Mouse (Mus musculus) hindbrain, embryonic 11.5 days (tissue): ENCODE results near the gene Calhm5. TPM values are rescaled to one million over a fixed set of nuclear protein-coding genes. Genes with fewer than 3 reads are reported as not detected.

Experiments used
- ATAC-seq: fragments of 200-750 bp; cut with Nextera tagmentation; 2 replicates; pipeline ENCODE4 v1.8.0; 2017; ENCODE audit warnings: mild to moderate bottlenecking, moderate TSS enrichment, moderate library complexity; ENCODE audit not compliant: low FRiP score
- DNase-seq: peaks from one replicate; pipeline ENCODE4 v3.0.0-alpha.2; 2015; ENCODE audit warnings: low spot score
- H3K27ac ChIP-seq: fragments of 300-500 bp; sonication (generic); 2 replicates; pipeline ENCODE4 v1.5.1; 2014; ENCODE audit warnings: mild to moderate bottlenecking, low read depth, low read length
- H3K27me3 ChIP-seq: fragments of 300-500 bp; sonication (generic); 2 replicates; pipeline ENCODE4 v1.6.1; 2014; ENCODE audit warnings: mild to moderate bottlenecking, low read length, moderate library complexity, mixed read lengths; ENCODE audit not compliant: control insufficient read depth, insufficient read depth
- H3K36me3 ChIP-seq: fragments of 300-500 bp; sonication (generic); 2 replicates; pipeline ENCODE4 v1.6.1; 2014; ENCODE audit warnings: mild to moderate bottlenecking, low read length, moderate library complexity, mixed read lengths; ENCODE audit not compliant: control insufficient read depth, insufficient read depth
- H3K4me1 ChIP-seq: fragments of 300-500 bp; sonication (generic); replicated peaks from 2 replicates; pipeline ENCODE4 v1.6.1; 2014; ENCODE audit warnings: low read length, mixed read lengths; ENCODE audit not compliant: control insufficient read depth, insufficient read depth
- H3K4me2 ChIP-seq: fragments of 300-500 bp; sonication (generic); replicated peaks from 2 replicates; pipeline ENCODE4 v1.6.1; 2014; ENCODE audit warnings: mild to moderate bottlenecking, low read depth, low read length
- H3K4me3 ChIP-seq: fragments of 300-500 bp; sonication (generic); 2 replicates; pipeline ENCODE4 v1.5.1; 2014; ENCODE audit warnings: low read depth, low read length
- H3K9ac ChIP-seq: fragments of 300-500 bp; sonication (generic); 2 replicates; pipeline ENCODE4 v1.6.1; 2014; ENCODE audit warnings: low read depth, low read length
- H3K9me3 ChIP-seq: fragments of 300-500 bp; sonication (generic); 2 replicates; pipeline ENCODE4 v1.6.1; 2016; ENCODE audit warnings: low read length; ENCODE audit not compliant: control insufficient read depth
- WGBS: fragments of 180-500 bp; shearing (Covaris S2); extraction: QIAGEN DNeasy Blood & Tissue Kit; methylation state at CpG from one replicate; pipeline ENCODE4 v1.1.7; 2014; 5-methylcytosine and 5-hydroxymethylcytosine counted together
- polyA plus RNA-seq: library from polyadenylated mRNA; unstranded; fragments of >200 nt; fragmentation: Nextera tagmentation; extraction: Ambion mirVana; gene quantifications from 2 replicates; pipeline ENCODE4 v1.2.1, GENCODE M21; 2014

Gene Calhm5
- polyA plus RNA-seq, 1 experiment from 2014 or later = 0.15 TPM

DNA sequence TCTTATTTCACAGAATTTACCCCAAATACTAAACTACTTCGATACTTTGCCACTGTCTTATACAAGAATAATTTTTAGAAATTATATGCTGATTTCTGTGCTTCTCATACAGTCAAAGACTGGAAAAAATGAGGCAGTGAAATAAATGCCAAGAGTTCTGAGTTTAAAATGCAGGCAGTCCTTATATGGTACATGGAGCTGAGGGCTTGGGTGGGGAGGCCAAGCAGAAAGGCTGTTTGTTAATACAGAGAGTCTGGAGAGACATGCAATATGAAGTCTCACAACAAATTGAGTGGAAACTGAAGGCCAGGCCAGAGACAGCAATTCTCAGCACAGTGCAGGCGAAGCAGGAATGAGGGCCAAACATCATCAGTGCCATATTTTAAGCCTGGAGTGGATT, 7.8 kb downstream of the Calhm5 start:
- Histone ChIP-seq H3K27me3 (no peaks in the 10 kb centered on the region), H3K36me3 (no peaks in the 10 kb centered on the region), H3K9ac (no peak overlapping the region), H3K4me1 (no peaks in the 10 kb centered on the region), H3K27ac (no peak overlapping the region), H3K4me3 (no peak overlapping the region), H3K9me3 (no peaks in the 10 kb centered on the region), H3K4me2 (no peak overlapping the region)
- ATAC-seq (no peak), DNase-seq (no peak)
- WGBS = 94% methylated on average over 2 of the region's 2 CpGs

DNA sequence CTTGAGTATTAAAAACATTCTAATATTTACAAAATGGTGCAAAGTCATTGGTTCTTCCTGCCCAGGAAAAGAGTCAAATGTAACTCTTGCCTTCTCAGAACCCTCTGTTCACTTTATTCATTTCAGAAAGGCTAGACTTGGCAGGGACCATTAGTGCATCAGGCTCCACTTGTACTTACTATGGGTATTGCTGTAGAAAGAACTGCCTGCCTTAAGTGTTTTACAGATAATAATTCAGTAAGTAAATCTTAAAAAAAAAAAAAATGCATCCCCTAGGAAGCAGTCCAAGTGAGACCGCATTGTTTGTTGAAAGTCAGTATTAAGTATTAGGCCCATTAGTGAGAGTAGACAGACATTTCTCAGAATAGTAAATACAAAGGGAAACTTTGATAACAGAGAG, 9.8 kb downstream of the Calhm5 start:
- WGBS = 86% methylated on average over 1 of the region's 1 CpGs
- no peak overlapping the region for H3K27ac ChIP-seq
- no peaks in the 10 kb centered on the region for H3K9me3 ChIP-seq
- H3K9ac ChIP-seq = no peak overlapping the region
- no peaks in the 10 kb centered on the region for H3K36me3 ChIP-seq
- H3K4me3 ChIP-seq = no peak overlapping the region
- ATAC-seq (no peak), DNase-seq (no peak)
- H3K27me3 ChIP-seq = no peaks in the 10 kb centered on the region
- H3K4me1 ChIP-seq = no peaks in the 10 kb centered on the region
- no peak overlapping the region for H3K4me2 ChIP-seq

DNA sequence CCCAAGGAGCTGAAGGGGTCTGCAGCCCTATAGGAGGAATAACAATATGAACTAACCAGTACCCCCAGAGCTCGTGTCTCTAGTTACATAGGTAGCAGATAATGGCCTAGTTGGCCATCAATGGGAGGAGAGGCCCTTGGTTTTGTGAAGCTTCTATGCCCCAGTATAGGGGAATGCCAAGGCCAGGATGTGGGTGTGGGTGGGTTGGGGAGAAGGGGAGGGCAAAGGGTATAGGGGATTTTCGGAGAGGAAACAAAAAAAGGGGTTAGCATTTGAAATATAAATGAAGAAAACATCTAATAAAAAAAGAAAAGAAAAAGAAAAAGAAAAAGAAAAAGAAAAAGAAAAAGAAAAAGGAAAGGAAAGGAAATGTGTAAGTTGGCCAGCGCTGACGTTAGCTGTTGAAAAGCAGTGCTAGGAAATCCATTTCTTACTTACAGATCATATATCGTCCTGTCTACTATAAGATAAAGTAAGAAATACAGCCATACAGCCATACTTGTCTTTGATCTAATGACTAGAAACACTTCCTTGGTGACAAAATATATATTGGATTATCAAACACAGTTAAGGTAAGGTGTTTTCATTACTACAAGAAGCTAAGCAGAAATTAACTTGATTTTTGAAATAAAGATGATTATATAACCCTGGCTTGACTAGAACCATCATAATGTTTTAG, 21.7 kb downstream of the Calhm5 start:
- DNase-seq (no peak), ATAC-seq (no peak)
- no peak overlapping the region for H3K4me3 ChIP-seq
- H3K9me3 ChIP-seq = no peaks in the 10 kb centered on the region
- WGBS = 85% methylated on average over 5 of the region's 5 CpGs
- no peak overlapping the region for H3K27ac ChIP-seq
- no peaks in the 10 kb centered on the region for H3K27me3 ChIP-seq
- no peaks in the 10 kb centered on the region for H3K36me3 ChIP-seq
- H3K4me1 ChIP-seq = no peaks in the 10 kb centered on the region
- H3K9ac ChIP-seq = no peak overlapping the region
- H3K4me2 ChIP-seq = no peak overlapping the region

DNA sequence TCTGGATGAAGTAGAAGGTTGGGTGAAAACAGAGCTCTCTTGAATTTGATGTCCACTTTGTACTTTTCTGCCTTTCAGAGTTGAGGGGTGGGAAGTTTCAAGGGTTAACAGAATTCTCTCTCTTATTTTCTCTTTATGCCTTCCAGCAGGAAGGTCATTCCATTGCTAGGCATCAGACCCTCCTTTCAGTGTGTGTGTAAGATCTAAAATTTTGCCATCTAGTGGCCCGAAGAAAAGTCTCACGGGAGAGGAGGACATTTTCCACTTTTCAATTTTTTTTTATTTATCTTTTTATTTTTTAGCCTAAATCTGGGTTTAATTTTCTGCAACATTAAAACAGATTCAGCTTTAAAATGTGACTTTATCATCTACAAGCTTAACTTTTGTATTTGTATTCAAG, 24.7 kb downstream of the Calhm5 start:
- Histone ChIP-seq H3K9me3 (no peaks in the 10 kb centered on the region), H3K27me3 (no peaks in the 10 kb centered on the region), H3K9ac (no peak overlapping the region), H3K4me3 (no peak overlapping the region), H3K4me1 (no peaks in the 10 kb centered on the region), H3K4me2 (no peak overlapping the region), H3K36me3 (no peaks in the 10 kb centered on the region), H3K27ac (no peak overlapping the region)
- ATAC-seq = no peak
- DNase-seq = no peak
- 81% methylated on average over 2 of the region's 2 CpGs for WGBS

DNA sequence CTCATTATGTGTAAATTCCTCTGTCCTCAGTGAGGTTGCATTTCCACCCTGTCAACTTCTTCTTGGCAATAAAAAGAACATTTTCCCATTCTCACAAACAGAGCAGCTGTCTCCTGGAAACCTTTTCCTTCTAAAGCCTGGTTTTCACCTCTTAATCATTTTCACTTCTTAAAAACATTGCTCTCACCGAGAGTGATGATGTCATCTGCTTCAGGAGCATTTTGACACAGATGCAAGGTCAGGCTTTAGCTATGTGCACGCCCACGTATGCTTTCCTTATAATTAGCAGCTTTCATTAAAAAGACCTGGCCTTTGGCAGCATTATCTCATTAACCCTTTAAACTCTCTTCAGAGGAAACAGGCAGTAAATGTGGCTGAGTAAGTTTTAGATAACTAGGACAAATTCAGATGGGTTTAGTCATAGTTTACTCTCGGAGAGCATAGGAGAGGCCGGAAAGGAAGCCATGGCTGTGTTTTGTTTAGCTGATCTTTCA, 25.3 kb downstream of the Calhm5 start:
- H3K4me1 ChIP-seq = no peaks in the 10 kb centered on the region
- no peak overlapping the region for H3K27ac ChIP-seq
- no peaks in the 10 kb centered on the region for H3K36me3 ChIP-seq
- H3K9me3 ChIP-seq = no peaks in the 10 kb centered on the region
- no peak overlapping the region for H3K9ac ChIP-seq
- ATAC-seq (no peak), DNase-seq (no peak)
- WGBS = 69% methylated on average over 5 of the region's 5 CpGs
- H3K4me2 ChIP-seq = no peak overlapping the region
- no peaks in the 10 kb centered on the region for H3K27me3 ChIP-seq
- no peak overlapping the region for H3K4me3 ChIP-seq

DNA sequence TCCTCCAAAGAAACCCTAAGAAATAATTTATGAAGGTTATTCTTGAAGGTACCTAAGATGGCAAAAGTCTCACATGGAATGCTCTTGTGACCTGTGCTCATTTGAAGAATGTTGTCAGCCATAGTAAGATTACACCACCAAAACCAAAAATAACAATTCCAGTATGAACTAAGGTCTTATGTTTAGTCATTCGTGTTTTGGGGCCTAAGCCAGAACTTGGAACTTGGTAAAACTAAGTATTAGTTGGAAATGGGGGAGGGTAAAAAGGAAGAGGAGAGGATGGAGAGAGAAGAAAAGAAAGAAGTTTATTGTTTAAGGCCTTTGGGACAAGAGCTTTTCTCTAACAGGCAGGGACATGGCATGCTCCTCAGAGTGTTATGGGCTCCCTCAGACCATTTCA, 26.7 kb downstream of the Calhm5 start:
- WGBS = 65% methylated on average over 1 of the region's 1 CpGs
- Histone ChIP-seq H3K9ac (no peak overlapping the region), H3K27ac (no peak overlapping the region), H3K9me3 (no peaks in the 10 kb centered on the region), H3K4me2 (no peak overlapping the region), H3K27me3 (no peaks in the 10 kb centered on the region), H3K4me3 (no peak overlapping the region), H3K36me3 (no peaks in the 10 kb centered on the region), H3K4me1 (no peaks in the 10 kb centered on the region)
- ATAC-seq = no peak
- no peak for DNase-seq

DNA sequence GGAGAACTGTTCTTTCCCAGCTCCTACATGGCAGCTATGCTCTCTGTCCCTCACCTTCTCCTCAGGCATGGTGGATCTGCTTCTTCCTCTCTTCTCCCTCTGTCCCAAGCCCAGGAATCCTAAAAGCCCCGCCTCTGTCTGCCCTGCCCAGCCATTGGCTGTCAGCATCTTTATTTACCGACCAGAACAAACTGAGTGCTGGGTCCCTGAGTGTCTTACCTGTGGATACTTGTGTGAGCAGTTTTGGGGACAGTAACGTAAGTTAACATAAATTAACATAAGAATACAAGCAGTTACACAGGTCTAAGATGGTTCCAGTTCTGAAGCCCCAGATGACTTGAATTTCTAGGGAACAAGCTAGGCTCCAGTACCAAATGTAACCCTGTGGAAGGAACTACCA, 29.7 kb downstream of the Calhm5 start:
- no peak overlapping the region for H3K4me3 ChIP-seq
- H3K27ac ChIP-seq = no peak overlapping the region
- no peaks in the 10 kb centered on the region for H3K4me1 ChIP-seq
- H3K4me2 ChIP-seq = no peak overlapping the region
- DNase-seq (no peak), ATAC-seq (no peak)
- WGBS = 46% methylated on average over 3 of the region's 3 CpGs
- H3K27me3 ChIP-seq = no peaks in the 10 kb centered on the region
- no peaks in the 10 kb centered on the region for H3K9me3 ChIP-seq
- no peak overlapping the region for H3K9ac ChIP-seq
- H3K36me3 ChIP-seq = no peaks in the 10 kb centered on the region

DNA sequence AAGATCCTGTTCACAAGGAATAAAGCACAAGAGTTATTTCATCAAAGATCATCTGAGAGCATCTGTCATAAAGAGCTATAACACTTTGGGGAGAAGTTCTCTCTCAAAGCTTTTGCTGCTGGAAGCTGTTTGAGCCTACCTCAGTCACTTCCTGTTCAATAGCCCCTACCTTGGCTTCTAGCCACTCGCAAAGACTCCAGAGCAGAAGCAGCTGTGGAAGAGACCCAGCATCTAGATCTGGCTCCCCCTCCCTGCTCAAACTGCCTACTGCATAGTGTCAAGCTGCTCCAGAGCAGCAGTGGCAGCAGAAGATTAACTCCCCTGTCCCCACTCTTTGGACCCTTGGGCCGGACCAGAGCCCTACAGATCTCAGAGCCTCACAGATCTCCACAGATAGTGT, 42.3 kb downstream of the Calhm5 start:
- ATAC-seq = no peak
- no peak overlapping the region for H3K27ac ChIP-seq
- no peak overlapping the region for H3K9ac ChIP-seq
- H3K4me2 ChIP-seq = no peak overlapping the region
- no peaks in the 10 kb centered on the region for H3K9me3 ChIP-seq
- H3K27me3 ChIP-seq = no peaks in the 10 kb centered on the region
- no peaks in the 10 kb centered on the region for H3K4me1 ChIP-seq
- 85% methylated on average over 2 of the region's 2 CpGs for WGBS
- H3K4me3 ChIP-seq = no peak overlapping the region
- no peak for DNase-seq
- H3K36me3 ChIP-seq = no peaks in the 10 kb centered on the region

DNA sequence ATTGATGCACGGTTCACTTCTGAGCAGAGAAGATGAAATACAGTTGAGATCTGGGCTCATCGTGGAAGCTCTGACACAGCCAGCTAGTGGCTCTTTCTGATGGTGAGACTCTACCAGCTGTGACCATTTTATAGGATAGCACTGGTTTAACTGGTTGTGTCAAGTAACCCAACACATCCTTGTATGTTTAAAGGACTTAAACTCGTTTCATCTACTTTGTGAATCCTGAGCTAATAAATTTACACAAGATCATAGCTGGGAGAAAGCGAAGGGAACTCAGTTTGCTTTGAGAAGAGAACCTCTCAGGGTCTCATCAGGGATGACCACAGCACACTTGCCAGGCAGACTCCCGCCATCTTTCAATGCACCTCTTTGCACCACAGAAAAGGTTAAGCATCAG, 52.1 kb downstream of the Calhm5 start, which contains the start of gene Calhm4:
Calhm4 (minus strand) TSS at position 101 of the 400 bp plus-strand sequence.
- ATAC-seq (no peak), DNase-seq (no peak)
- Histone ChIP-seq H3K27me3 (no peaks in the 10 kb centered on the region), H3K9me3 (no peaks in the 10 kb centered on the region), H3K4me2 (no peak within 1 kb of the TSS), H3K36me3 (no peaks in the 10 kb centered on the region), H3K9ac (no peak within 1 kb of the TSS), H3K4me3 (no peak within 1 kb of the TSS), H3K27ac (no peak within 1 kb of the TSS), H3K4me1 (no peaks in the 10 kb centered on the region)
- WGBS = 78% methylated on average over 5 of the region's 5 CpGs
